12 mouse cellular contexts compared by ENCODE assay signal in genomic region chr11:86991241-86991640, GRCm38 (mm10). TPM values are rescaled to one million over a fixed set of nuclear protein-coding genes. Genes with fewer than 3 reads are reported as not detected.
DNase-seq lines count a peak whose midpoint lies in the region; ATAC-seq and TF ChIP-seq lines count a peak whose summit lies in the region.
"Had no signal": no experiment of that assay in that cellular context is flagged by ENCODE, and none has a peak within 500 bp of the region (broad histone marks: within the 10 kb centered on the region; RNA-seq: fewer than 3 reads in every experiment).

No protein-coding gene starts in this region.

- no peak for TF ChIP-seq POLR2A in heart, adult 2 months (IDR thresholded peaks at IDR 0.05; ENCODE audit: insufficient read depth, low read depth, low read length)
- TF ChIP-seq POLR2A in thymus, adult 2 months (IDR thresholded peaks at IDR 0.05; ENCODE audit: control insufficient read depth, extremely low read depth, insufficient read depth, low read length, poor library complexity): no peak

- no peaks in the 10 kb centered on the region for H3K27me3 ChIP-seq in heart, adult 2 months (ENCODE audit: control insufficient read depth, insufficient read depth, low read length)
- no peaks in the 10 kb centered on the region for H3K27me3 ChIP-seq in kidney, embryonic 16.5 days (ENCODE audit: insufficient read depth, low read length)
- no peaks in the 10 kb centered on the region for H3K27me3 ChIP-seq in limb, embryonic 13.5 days
- no peaks in the 10 kb centered on the region for H3K27me3 ChIP-seq in thymus, adult 2 months (ENCODE audit: control insufficient read depth, insufficient read depth, low read length)

- TF ChIP-seq CTCF in heart, adult 2 months (IDR thresholded peaks at IDR 0.05): no peak
- no peak for TF ChIP-seq CTCF in thymus, adult 2 months (IDR thresholded peaks at IDR 0.05; ENCODE audit: borderline replicate concordance, control insufficient read depth, extremely low read depth, insufficient read depth, low read length, poor library complexity)

- H3K4me2 ChIP-seq in kidney, embryonic 16.5 days (replicated peaks; ENCODE audit: low read depth, low read length): peak overlapping the region; percentile 84
- H3K4me2 ChIP-seq in limb, embryonic 13.5 days (replicated peaks): peak overlapping the region; percentile 85

- H3K4me3 ChIP-seq in heart, adult 2 months: no peak overlapping the region; the same call in 1 of the 2 replicates
- peak overlapping the region; percentile 97 for H3K4me3 ChIP-seq in kidney, embryonic 16.5 days (ENCODE audit: low read length)
- H3K4me3 ChIP-seq in limb, embryonic 13.5 days: 0 out of 2 replicates have a peak overlapping the region, but pooled peaks have one; percentile 98
- H3K4me3 ChIP-seq in thymus, adult 2 months (ENCODE audit: control insufficient read depth, insufficient read depth, low read length): no peak overlapping the region

- no peak for DNase-seq in heart, adult 2 months
- no peak for DNase-seq in heart, adult 8-10 months (ENCODE audit: low spot score)
- DNase-seq in kidney, postnatal 4 days: no peak
- peak; percentile 41 for DNase-seq in adipocyte (ENCODE audit: low spot score)
- no peak for DNase-seq in thymus, adult 2 months
- DNase-seq in layer of hippocampus, postnatal 10 days (ENCODE audit: low spot score in 2 of 2): no peak
- DNase-seq: embryo, embryonic 11 days; kidney, postnatal 14 days; right cerebral cortex, postnatal 4 days; thymus, postnatal 25 days had no signal

- H3K36me3 ChIP-seq in heart, adult 2 months (ENCODE audit: control insufficient read depth, insufficient read depth, low read length): peaks cover 10% of the 10 kb centered on the region
- H3K36me3 ChIP-seq in kidney, embryonic 16.5 days (ENCODE audit: insufficient read depth, low read length): no peaks in the 10 kb centered on the region
- H3K36me3 ChIP-seq in limb, embryonic 13.5 days: no peaks in the 10 kb centered on the region
- H3K36me3 ChIP-seq in thymus, adult 2 months (ENCODE audit: control insufficient read depth, insufficient read depth, low read length): no peaks in the 10 kb centered on the region

- peaks cover 4% of the 10 kb centered on the region for H3K79me2 ChIP-seq in heart, adult 2 months (replicated peaks; ENCODE audit: control insufficient read depth, insufficient read depth, low read length)

- no peaks in the 10 kb centered on the region for H3K9me3 ChIP-seq in kidney, embryonic 16.5 days (ENCODE audit: low read length)
- no peaks in the 10 kb centered on the region for H3K9me3 ChIP-seq in limb, embryonic 13.5 days

- TF ChIP-seq EP300 in heart, adult 2 months (IDR thresholded peaks at IDR 0.05; ENCODE audit: insufficient read depth, low read depth, low read length): no peak

- peak overlapping the region; percentile 99 for H3K27ac ChIP-seq in heart, adult 2 months
- no peak overlapping the region for H3K27ac ChIP-seq in kidney, embryonic 16.5 days (ENCODE audit: low read length)
- H3K27ac ChIP-seq in limb, embryonic 13.5 days: no peak overlapping the region
- H3K27ac ChIP-seq in thymus, adult 2 months (ENCODE audit: control insufficient read depth, insufficient read depth, low read length): no peak overlapping the region

- intact Hi-C loops in heart, adult 2 months (cut with DNase I): loop anchor here (10.0 kb wide), 1 partner anchor 96 kb away; no protein-coding TSS in a partner anchor

- peaks cover 13% of the 10 kb centered on the region for H3K4me1 ChIP-seq in heart, adult 2 months (ENCODE audit: control insufficient read depth, insufficient read depth, low read length)
- H3K4me1 ChIP-seq in kidney, embryonic 16.5 days (ENCODE audit: insufficient read depth, low read length): peaks cover 36% of the 10 kb centered on the region
- H3K4me1 ChIP-seq in limb, embryonic 13.5 days: peaks cover 44% of the 10 kb centered on the region
- peaks cover 15% of the 10 kb centered on the region for H3K4me1 ChIP-seq in thymus, adult 2 months (replicated peaks; ENCODE audit: control insufficient read depth, insufficient read depth, low read length)

- 67% methylated on average over 4 of the region's 4 CpGs for WGBS in heart, adult 2 months
- 66% methylated on average over 4 of the region's 4 CpGs for WGBS in kidney, embryonic 16.5 days
- 89% methylated on average over 4 of the region's 4 CpGs for WGBS in limb, embryonic 13.5 days
- 91% methylated on average over 4 of the region's 4 CpGs for WGBS in thymus, adult 2 months

- no peak overlapping the region; the same call in 1 of the 2 replicates for H3K9ac ChIP-seq in heart, adult 2 months (ENCODE audit: low read depth, low read length)
- peak overlapping the region; percentile 87; the same call in 1 of the 2 replicates for H3K9ac ChIP-seq in kidney, embryonic 16.5 days (replicated peaks; ENCODE audit: low read length)
- H3K9ac ChIP-seq in limb, embryonic 13.5 days: no peak overlapping the region

- no peak for ATAC-seq in kidney, embryonic 16.5 days (ENCODE audit: low FRiP score, low TSS enrichment)
- no peak for ATAC-seq in limb, embryonic 13.5 days (ENCODE audit: low FRiP score, low read depth)

RNA-seq across cellular contexts. Expression of gene Ypel2, which starts 2.3 kb away (rescaled TPM):
- total RNA-seq in heart, adult 2 months (2021): 10 to 100 TPM; 11.6 to 26.3 TPM
- polyA plus RNA-seq in heart, adult 2 months (2012; rRNA removed): 7.9 and 12.2 TPM in 2 replicates
- 10 to 100 TPM in 2 of 4 experiments, 1 to 10 TPM in 2; 8.2 to 15.7 (median 11.9) TPM for total RNA-seq in heart, adult 8-10 months (2022)
- polyA plus RNA-seq in kidney, embryonic 16.5 days (2015; fragmentation: Nextera tagmentation; extraction: Ambion mirVana): 11.6 and 13.2 TPM in 2 replicates
- 11.6 and 12.5 TPM in 2 replicates for polyA plus RNA-seq in limb, embryonic 13.5 days (2015; fragmentation: Nextera tagmentation; extraction: Ambion mirVana)
- polyA plus RNA-seq in thymus, adult 2 months (2012; rRNA removed): 16.0 and 16.2 TPM in 2 replicates
- total RNA-seq in layer of hippocampus, postnatal 10 days (2021): 1 to 10 TPM; 7.4 to 8.6 TPM

Comparison
In these comparisons a context has a peak if more than half of its experiments do, and no peak if none do; other contexts are left out.
1. H3K4me3 ChIP-seq: peak in kidney, embryonic 16.5 days (single experiment) and limb, embryonic 13.5 days (single experiment); none in heart, adult 2 months (single experiment) and thymus, adult 2 months (single experiment).